Mouse (Mus musculus): ENCODE measurements around the gene Olfr781.
"Not testable (repeated sequence)": the region's sequence is repeated elsewhere in the genome, so short reads cannot be mapped to it uniquely, and the experiment has no call there.

Gene Olfr781

GRCm38 (mm10) chr10:129328554-129328953, at the start of gene Olfr781:
Gene Olfr781, plus strand, starts transcription at chr10:129328854.
- DNase-seq = no peak

DNA sequence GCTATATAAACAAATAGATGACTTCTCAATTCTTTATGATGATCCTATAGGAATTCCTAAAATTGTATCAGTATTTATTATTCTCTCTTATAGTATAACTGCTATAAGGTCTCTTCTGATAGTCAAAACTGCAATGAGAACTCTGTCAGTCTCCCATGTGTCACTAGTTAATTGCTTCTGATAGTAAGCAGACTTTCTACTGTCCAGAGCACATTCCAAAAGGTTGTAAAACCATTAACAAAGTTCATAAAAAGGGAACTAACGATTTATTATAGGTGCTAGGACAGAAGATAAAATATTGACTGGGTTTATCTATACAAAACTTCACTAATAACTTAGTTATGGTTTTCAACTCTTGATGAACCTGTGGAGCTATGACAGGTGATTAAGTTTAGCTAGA, 15.7 kb upstream of the Olfr781 start:
- DNase-seq = not testable (repeated sequence)

DNA sequence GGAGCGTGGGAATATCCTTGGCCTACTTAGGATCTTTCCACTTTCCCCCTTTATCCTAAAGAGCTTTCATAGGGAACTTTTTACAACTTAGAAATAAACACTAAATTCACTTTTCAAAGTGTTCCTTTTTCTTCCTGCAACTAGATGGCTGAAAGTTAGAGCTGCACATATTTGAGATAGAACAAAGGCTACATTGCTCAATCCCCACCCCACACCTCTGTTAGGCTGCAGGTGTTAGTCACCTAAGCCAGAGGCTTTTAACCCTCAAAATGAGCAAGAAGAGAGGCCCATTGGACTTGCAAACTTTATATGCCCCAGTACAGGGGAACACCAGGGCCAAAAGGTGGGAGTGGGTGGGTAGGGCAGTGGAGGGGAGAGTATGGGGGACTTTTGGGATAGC, 15.1 kb upstream of the Olfr781 start:
- not testable (repeated sequence) for DNase-seq

DNA sequence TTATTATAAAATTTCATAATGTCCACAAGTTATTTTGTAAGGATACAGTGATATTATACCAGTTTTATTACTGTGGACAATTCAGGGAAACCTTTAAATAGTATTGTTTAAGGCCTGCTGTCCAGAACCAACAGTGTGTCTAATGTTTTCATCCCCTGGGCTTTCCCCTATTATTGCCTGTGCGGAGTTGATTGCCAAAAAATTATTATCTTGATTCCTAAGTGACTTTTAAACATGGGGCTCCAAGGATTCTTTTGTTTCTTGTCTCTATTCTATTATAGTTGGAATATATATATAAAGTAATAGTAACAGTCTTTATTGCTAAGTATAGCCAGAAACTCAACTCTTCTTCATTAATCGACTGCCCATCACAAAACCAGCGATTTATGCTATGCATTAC, 10.8 kb upstream of the Olfr781 start, which contains the start of gene Olfr780:
TSS of gene Olfr780 (plus strand) at position 301 of the 400 bp plus-strand sequence.
- DNase-seq = no peak

DNA sequence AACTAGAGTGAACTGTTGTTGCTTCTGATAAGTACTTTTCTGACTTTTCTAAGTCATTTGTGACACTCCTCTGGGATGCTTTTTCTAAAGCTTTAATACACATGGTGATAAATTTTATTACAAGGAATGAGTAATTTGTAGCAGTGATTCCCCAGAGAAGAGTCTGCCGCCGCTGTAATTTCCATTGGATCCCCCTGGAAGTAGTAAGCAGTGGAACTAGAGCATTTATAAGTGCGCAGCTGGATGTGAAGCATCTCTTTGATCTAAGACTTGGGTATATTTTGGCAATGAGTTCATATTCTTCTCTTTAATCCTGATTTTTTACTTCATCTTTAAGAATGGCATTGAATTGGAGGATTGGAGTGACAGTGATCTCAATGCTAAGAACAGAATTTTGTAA, 19.9 kb downstream of the Olfr781 start, which contains the start of gene Olfr782:
TSS of gene Olfr782 (plus strand) at position 301 of the 400 bp plus-strand sequence.
- DNase-seq = no peak

GRCm38 (mm10) chr10:129352475-129352874, 23.8 kb downstream of the Olfr781 start:
- not testable (repeated sequence) for DNase-seq

DNA sequence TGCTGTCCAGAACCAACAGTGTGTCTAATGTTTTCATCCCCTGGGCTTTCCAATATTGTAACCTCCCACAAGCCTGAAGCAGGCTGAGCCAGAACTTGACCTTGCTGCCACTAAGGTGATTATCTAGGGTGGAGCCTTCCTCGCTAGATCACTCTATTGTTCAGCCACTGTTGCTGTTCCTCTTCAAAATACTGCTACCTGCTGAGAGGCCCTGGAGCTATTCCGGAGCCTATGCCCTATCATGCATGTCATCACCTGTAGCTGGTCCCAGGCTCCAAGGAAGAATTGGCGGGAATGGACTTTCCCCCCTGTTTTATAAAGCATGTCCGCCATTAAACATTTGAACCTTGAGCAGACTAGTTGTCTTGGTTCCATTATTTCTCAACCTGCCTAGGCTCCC, 27.8 kb downstream of the Olfr781 start:
- DNase-seq = not testable (repeated sequence)

DNA sequence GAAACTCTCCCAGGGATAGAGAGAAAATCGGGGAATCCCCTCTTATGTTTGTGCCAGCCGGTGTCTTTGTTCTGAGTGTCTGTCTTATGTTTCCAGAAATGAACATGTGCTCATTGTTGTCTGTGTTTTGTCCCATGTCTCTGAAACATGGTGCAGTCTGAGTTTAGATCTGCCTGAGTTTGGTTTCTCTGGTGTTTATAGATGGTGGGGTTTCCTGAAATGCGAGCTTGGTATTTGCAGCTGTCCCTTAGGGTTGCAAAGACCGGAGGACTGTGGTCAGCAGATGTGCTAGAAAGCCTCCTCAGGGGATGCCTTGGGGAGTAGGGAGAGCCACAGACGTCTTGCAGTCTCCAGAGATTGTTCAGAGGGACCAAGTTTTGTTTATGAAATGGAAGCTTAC, 28.7 kb downstream of the Olfr781 start:
- DNase-seq = no peak

DNA sequence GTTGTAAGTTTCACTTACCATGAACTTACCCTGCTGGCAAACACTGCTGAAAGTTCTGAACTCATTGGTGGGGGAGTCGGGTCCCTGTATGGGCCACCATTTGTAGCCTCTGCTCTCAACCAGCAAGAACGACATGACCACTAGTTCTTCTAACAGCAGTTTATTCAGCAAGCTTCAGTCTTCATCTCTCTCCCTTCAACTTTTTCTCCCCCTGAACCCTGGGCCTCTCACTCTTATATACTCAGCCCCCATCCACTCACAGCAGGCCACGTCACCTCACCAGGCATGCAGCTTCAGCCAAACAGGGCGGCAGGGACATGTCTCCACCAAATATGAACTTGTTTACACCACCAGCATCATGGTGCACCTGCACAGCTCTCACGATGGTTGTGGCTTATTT, 45.4 kb downstream of the Olfr781 start:
- DNase-seq = not testable (repeated sequence)
